Mouse (Mus musculus): Measurements from ENCODE around the gene Disc1.

GRCm38 (mm10) chr8:125205556-125205955, 151.6 kb downstream of the Disc1 start:
- TF ChIP-seq CTCF (IDR thresholded peaks at IDR 0.05; ENCODE audit: borderline replicate concordance, insufficient read depth, low read depth, low read length) (no peak), POLR2A (IDR thresholded peaks at IDR 0.05; ENCODE audit: borderline replicate concordance, insufficient read depth, low read length) (no peak)
